Mouse (Mus musculus) hindbrain, embryonic 15.5 days (tissue): ENCODE measurements around the gene Sdhaf1. TPM values are rescaled to one million over a fixed set of nuclear protein-coding genes. Genes with fewer than 3 reads are reported as not detected.

Source experiments
- ATAC-seq: fragments of 200-750 bp; cut with Nextera tagmentation; 2 replicates; pipeline ENCODE4 v1.8.0; 2017; ENCODE audit warnings: low read depth, moderate number of reproducible peaks, moderate TSS enrichment; ENCODE audit not compliant: low FRiP score
- H3K27ac ChIP-seq: fragments of 300-500 bp; sonication (generic); replicated peaks from 2 replicates; pipeline ENCODE4 v1.5.1; 2015; ENCODE audit warnings: mild to moderate bottlenecking, inconsistent platforms
- H3K27me3 ChIP-seq: fragments of 300-500 bp; sonication (generic); 2 replicates; pipeline ENCODE4 v1.6.1; 2015; ENCODE audit warnings: control low read depth, inconsistent platforms
- H3K36me3 ChIP-seq: fragments of 300-500 bp; sonication (generic); 2 replicates; pipeline ENCODE4 v1.6.1; 2015; ENCODE audit warnings: control low read depth, inconsistent platforms
- H3K4me1 ChIP-seq: fragments of 300-500 bp; sonication (generic); replicated peaks from 2 replicates; pipeline ENCODE4 v1.6.1; 2015; ENCODE audit warnings: control low read depth, inconsistent platforms
- H3K4me2 ChIP-seq: fragments of 300-500 bp; sonication (generic); 2 replicates; pipeline ENCODE4 v1.6.1; 2015; ENCODE audit warnings: moderate library complexity, mild to moderate bottlenecking, inconsistent platforms
- H3K4me3 ChIP-seq: fragments of 300-500 bp; sonication (generic); 2 replicates; pipeline ENCODE4 v1.5.1; 2015; ENCODE audit warnings: mild to moderate bottlenecking, inconsistent platforms
- H3K9ac ChIP-seq: fragments of 300-500 bp; sonication (generic); 2 replicates; pipeline ENCODE4 v1.6.1; 2015; ENCODE audit warnings: inconsistent platforms
- H3K9me3 ChIP-seq: fragments of 300-500 bp; sonication (generic); 2 replicates; pipeline ENCODE4 v1.6.1; 2016; ENCODE audit warnings: control low read depth, inconsistent platforms
- WGBS: fragments of 180-500 bp; shearing (Covaris S2); methylation state at CpG from one replicate; pipeline ENCODE4 v1.1.7; 2015; 5-methylcytosine and 5-hydroxymethylcytosine counted together
- polyA plus RNA-seq: library from polyadenylated mRNA; unstranded; fragments of >200 nt; fragmentation: Nextera tagmentation; extraction: Ambion mirVana; gene quantifications from 2 replicates; pipeline ENCODE4 v1.2.1, GENCODE M21; 2015

Sdhaf1 gene
- polyA plus RNA-seq = 16.2 and 17.3 TPM in 2 replicates

DNA sequence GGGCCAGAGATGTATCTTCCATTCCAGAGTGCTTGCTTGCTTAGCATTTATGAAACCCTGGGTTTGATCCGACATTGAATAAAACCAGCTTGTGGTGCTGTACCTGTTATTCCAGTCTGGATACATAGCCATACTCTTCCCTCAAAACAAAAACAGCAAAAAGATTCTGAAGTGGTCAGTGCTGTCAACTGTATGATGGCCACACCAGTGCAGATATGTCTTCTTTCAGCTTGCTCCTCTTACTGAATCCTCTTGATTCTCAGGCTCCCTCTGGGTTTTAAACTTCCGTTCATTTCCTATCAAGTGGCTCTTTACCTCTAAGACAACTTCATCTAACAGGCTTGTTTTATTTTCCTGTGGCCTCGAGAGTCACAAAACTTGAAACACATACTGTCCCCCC is at the start of gene Sdhaf1:
TSS of gene Sdhaf1 (minus strand) at position 101 of the 400 bp plus-strand sequence.
- peaks cover 21% of the 10 kb centered on the region for H3K4me1 ChIP-seq
- 0 out of 2 replicates have a peak, but pooled peaks cover 3% of the 10 kb centered on the region for H3K27me3 ChIP-seq
- 83% methylated on average over 3 of the region's 3 CpGs for WGBS
- H3K36me3 ChIP-seq = no peaks in the 10 kb centered on the region
- H3K9ac ChIP-seq = 0 out of 2 replicates have a peak within 1 kb of the TSS, but pooled peaks have one; percentile 95
- no peaks in the 10 kb centered on the region for H3K9me3 ChIP-seq
- ATAC-seq = no peak
- peak within 1 kb of the TSS; percentile 95 for H3K4me3 ChIP-seq
- H3K4me2 ChIP-seq = peak within 1 kb of the TSS; percentile 91
- peak within 1 kb of the TSS; percentile 88; the same call in 1 of the 2 replicates for H3K27ac ChIP-seq

DNA sequence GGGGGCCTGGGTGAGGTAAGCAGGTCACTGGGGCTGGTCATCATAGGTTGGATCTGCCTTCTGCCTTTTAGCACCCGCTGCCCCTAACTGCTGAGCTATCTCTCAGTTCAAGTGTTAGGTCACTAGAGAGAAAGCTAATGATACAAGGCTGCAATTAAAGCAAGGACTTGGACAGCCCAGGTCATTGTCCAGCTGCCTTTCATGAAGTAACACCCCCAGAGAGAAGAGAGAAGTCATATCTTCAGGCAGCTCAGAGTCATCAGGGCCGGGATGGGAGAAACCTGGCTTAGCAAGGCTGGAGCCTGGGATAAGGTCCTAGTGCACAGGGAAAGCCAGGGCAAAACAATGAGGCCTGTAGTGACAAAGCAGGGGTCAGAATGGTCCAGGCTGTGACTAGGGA is 43.8 kb upstream of the Sdhaf1 start:
- no peak overlapping the region for H3K9ac ChIP-seq
- WGBS = 82% methylated on average over 2 of the region's 2 CpGs
- no peaks in the 10 kb centered on the region for H3K36me3 ChIP-seq
- no peak overlapping the region for H3K4me2 ChIP-seq
- H3K9me3 ChIP-seq = no peaks in the 10 kb centered on the region
- 0 out of 2 replicates have a peak, but pooled peaks cover 4% of the 10 kb centered on the region for H3K27me3 ChIP-seq
- peaks cover 12% of the 10 kb centered on the region for H3K4me1 ChIP-seq
- H3K4me3 ChIP-seq = no peak overlapping the region
- no peak for ATAC-seq
- no peak overlapping the region for H3K27ac ChIP-seq

DNA sequence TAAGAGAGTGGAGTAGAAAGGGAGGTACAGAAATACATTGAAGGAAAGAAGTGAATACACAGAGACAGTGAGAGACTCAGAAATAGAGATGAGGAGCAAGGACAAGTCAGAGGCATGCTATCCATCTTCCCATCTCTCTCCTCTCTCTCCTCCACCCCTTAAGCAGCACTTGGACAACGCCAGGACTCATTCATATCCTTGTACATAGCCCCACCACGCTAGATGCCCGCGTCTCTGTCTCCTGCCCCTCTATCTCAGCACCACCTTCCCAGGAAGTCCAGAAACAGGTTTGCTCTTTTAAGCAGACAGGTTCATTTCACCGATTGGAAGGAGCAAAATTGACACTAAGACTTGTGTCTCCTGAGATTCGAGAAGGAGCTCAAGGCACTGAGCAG is 39.6 kb upstream of the Sdhaf1 start:
- peak; percentile 44 for ATAC-seq
- H3K9me3 ChIP-seq = no peaks in the 10 kb centered on the region
- 65% methylated on average over 6 of the region's 6 CpGs for WGBS
- peaks cover 2% of the 10 kb centered on the region for H3K36me3 ChIP-seq
- H3K4me1 ChIP-seq = peaks cover 53% of the 10 kb centered on the region
- H3K27ac ChIP-seq = peak overlapping the region; percentile 63; the same call in 1 of the 2 replicates
- H3K4me2 ChIP-seq = peak overlapping the region; percentile 83
- H3K9ac ChIP-seq = peak overlapping the region; percentile 89
- H3K27me3 ChIP-seq = 0 out of 2 replicates have a peak, but pooled peaks cover 4% of the 10 kb centered on the region
- H3K4me3 ChIP-seq = peak overlapping the region; percentile 71

GRCm38 (mm10) chr7:30362652-30363343 is 39.1 kb upstream of the Sdhaf1 start, which contains the start of gene Lrfn3:
Gene Lrfn3, minus strand, starts transcription at chr7:30362772.
- Histone ChIP-seq H3K27me3 (0 out of 2 replicates have a peak, but pooled peaks cover 4% of the 10 kb centered on the region), H3K9ac (peak within 1 kb of the TSS; percentile 89), H3K4me1 (peaks cover 59% of the 10 kb centered on the region), H3K27ac (peak within 1 kb of the TSS; percentile 63), H3K4me2 (peak within 1 kb of the TSS; percentile 83), H3K36me3 (peaks cover 2% of the 10 kb centered on the region), H3K9me3 (no peaks in the 10 kb centered on the region), H3K4me3 (peak within 1 kb of the TSS; percentile 71)
- WGBS = 2% methylated on average over 24 of the region's 55 CpGs
- peak; percentile 83 for ATAC-seq

GRCm38 (mm10) chr7:30360028-30360427 is 36.3 kb upstream of the Sdhaf1 start:
- WGBS = 92% methylated on average over 17 of the region's 17 CpGs
- no peaks in the 10 kb centered on the region for H3K9me3 ChIP-seq
- H3K4me1 ChIP-seq = peaks cover 68% of the 10 kb centered on the region
- H3K4me2 ChIP-seq = peak overlapping the region; percentile 83
- ATAC-seq = no peak
- 0 out of 2 replicates have a peak overlapping the region, but pooled peaks have one; percentile 6 for H3K4me3 ChIP-seq
- no peak overlapping the region for H3K9ac ChIP-seq
- no peak overlapping the region for H3K27ac ChIP-seq
- no peaks in the 10 kb centered on the region for H3K27me3 ChIP-seq
- peaks cover 13% of the 10 kb centered on the region for H3K36me3 ChIP-seq

DNA sequence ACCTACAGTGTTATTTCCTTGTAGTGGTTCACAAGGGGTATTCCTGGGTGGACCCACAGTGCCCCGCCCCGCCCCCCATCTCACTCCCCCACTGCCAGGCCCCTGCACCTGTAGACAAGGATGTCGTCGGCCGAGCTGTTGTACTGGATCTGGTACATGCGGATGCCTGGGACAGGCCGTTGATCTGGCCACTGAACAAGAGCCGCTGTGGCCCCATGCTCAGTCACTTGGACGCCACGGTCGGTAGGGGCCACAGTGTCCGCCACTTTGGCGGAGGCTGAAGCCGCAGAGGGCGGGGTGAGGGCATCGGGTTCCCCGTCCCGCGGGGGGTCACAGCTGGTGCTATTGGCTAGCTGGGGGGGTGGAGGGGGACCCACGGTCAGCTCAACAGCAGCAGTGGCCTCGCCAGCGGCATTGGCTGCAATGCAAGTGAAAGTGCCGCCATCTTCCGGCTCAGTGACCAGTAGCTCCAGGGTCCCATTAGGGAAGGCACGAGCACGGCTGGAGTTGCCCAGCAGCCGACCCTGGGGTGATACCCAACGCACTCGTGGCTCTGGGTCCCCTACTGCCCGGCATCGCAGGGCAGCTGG is 35.7 kb upstream of the Sdhaf1 start:
- Histone ChIP-seq H3K4me1 (peaks cover 68% of the 10 kb centered on the region), H3K36me3 (peaks cover 14% of the 10 kb centered on the region), H3K9ac (0 out of 2 replicates have a peak overlapping the region, but pooled peaks have one; percentile 8), H3K4me3 (peak overlapping the region; percentile 6; the same call in 1 of the 2 replicates), H3K27ac (no peak overlapping the region), H3K27me3 (no peaks in the 10 kb centered on the region), H3K4me2 (peak overlapping the region; percentile 42), H3K9me3 (no peaks in the 10 kb centered on the region)
- 65% methylated on average over 31 of the region's 31 CpGs for WGBS
- no peak for ATAC-seq

DNA sequence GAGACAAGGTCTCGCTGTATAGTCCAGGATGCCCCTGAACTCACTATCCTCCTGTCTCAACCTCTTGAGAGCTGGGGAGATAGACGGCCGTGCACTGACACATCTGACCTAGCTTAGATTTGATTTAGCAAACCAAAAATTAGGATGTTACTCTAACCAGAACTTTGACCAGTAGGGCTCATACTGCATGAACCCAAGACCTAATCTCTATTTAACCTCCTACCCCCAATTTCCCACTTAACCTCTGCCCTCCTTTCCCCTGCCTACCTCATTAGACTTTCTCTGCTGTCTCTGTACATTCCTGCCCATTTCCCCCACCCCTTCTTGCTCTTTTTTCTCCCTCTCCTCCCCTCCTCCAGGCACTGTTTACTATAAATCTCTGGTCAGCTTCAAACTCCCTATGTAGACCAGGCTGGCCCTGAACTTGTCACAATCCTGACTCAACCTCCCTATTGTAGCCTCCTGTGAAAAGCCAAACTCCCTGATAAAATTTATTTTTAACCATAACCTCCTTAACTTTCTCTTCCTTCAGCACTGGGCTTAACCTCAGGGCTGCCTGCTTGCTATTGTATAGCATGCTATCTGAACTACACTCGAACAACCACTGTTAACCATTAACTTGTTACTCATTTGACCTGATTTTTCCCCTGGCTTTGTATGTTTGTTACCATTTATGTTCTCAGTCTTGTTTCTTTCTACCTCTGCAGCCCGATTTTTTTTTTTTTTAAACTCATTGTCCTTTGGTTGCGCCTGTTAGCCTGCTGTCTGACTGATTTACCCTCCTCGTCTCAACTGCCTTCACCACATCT is 34.9 kb upstream of the Sdhaf1 start:
- ATAC-seq = no peak
- peaks cover 67% of the 10 kb centered on the region for H3K4me1 ChIP-seq
- H3K27me3 ChIP-seq = no peaks in the 10 kb centered on the region
- H3K4me3 ChIP-seq = peak overlapping the region; percentile 6; the same call in 1 of the 2 replicates
- peak overlapping the region; percentile 42 for H3K4me2 ChIP-seq
- no peak overlapping the region for H3K27ac ChIP-seq
- H3K9ac ChIP-seq = 0 out of 2 replicates have a peak overlapping the region, but pooled peaks have one; percentile 8
- WGBS = 60% methylated on average over 7 of the region's 7 CpGs
- H3K9me3 ChIP-seq = no peaks in the 10 kb centered on the region
- peaks cover 14% of the 10 kb centered on the region for H3K36me3 ChIP-seq

DNA sequence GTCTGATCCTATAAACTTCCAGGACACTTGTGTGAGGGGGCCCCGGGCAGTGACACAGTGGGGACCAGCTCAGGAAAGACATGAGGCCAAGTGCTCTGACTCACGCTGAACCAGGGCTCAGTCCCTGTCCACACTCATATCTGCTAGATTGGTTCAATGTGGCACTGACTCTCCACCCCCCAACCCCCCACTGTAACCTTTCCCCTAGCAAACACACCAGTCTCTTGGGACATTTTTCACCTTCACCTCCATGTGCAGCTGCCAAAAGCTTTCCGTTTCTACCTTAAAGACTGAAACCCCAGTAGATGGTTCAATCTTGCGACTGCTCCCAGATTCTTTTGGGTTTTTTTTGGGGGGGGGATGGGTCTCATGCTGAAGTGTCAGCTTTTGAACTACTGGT is 30.4 kb upstream of the Sdhaf1 start:
- H3K9ac ChIP-seq = no peak overlapping the region
- ATAC-seq = no peak
- peaks cover 8% of the 10 kb centered on the region; the same call in 1 of the 2 replicates for H3K27me3 ChIP-seq
- no peak overlapping the region for H3K27ac ChIP-seq
- 81% methylated on average over 4 of the region's 4 CpGs for WGBS
- peaks cover 26% of the 10 kb centered on the region for H3K4me1 ChIP-seq
- peaks cover 12% of the 10 kb centered on the region; the same call in 1 of the 2 replicates for H3K36me3 ChIP-seq
- H3K4me3 ChIP-seq = no peak overlapping the region
- H3K9me3 ChIP-seq = no peaks in the 10 kb centered on the region
- H3K4me2 ChIP-seq = no peak overlapping the region

- Histone ChIP-seq H3K4me2 (no peak overlapping the region), H3K27me3 (peaks cover 13% of the 10 kb centered on the region), H3K9ac (no peak overlapping the region), H3K27ac (no peak overlapping the region), H3K9me3 (no peaks in the 10 kb centered on the region), H3K4me3 (no peak overlapping the region), H3K36me3 (peaks cover 12% of the 10 kb centered on the region; the same call in 1 of the 2 replicates), H3K4me1 (peaks cover 20% of the 10 kb centered on the region)
- ATAC-seq = 0 out of 2 replicates have a peak, but pooled peaks have one; percentile 40
- 16% methylated on average over 6 of the region's 6 CpGs for WGBS
Observed at GRCm38 (mm10) chr7:30353279-30353822, 29.7 kb upstream of the Sdhaf1 start.

GRCm38 (mm10) chr7:30347828-30348227 is 24.1 kb upstream of the Sdhaf1 start:
- peak overlapping the region; percentile 20; the same call in 1 of the 2 replicates for H3K4me3 ChIP-seq
- ATAC-seq = peak; percentile 64; the same call in 1 of the 2 replicates
- H3K36me3 ChIP-seq = no peaks in the 10 kb centered on the region
- no peak overlapping the region for H3K9ac ChIP-seq
- 1% methylated on average over 30 of the region's 30 CpGs for WGBS
- no peaks in the 10 kb centered on the region for H3K9me3 ChIP-seq
- H3K4me2 ChIP-seq = peak overlapping the region; percentile 49
- H3K4me1 ChIP-seq = peaks cover 16% of the 10 kb centered on the region
- no peak overlapping the region for H3K27ac ChIP-seq
- peaks cover 40% of the 10 kb centered on the region for H3K27me3 ChIP-seq
